Mouse (Mus musculus) forebrain, embryonic 10.5 days (tissue): ENCODE results near the gene Zfyve28. TPM values are rescaled to one million over a fixed set of nuclear protein-coding genes. Genes with fewer than 3 reads are reported as not detected.

Experiments used
- DNase-seq: peaks from one replicate; pipeline ENCODE4 v3.0.0-alpha.2; 2017; ENCODE audit warnings: low spot score; ENCODE audit errors: extremely low spot score
- H3K27ac ChIP-seq: fragments of 300-500 bp; sonication (generic); 2 replicates; pipeline ENCODE4 v1.5.1; 2016; ENCODE audit warnings: mild to moderate bottlenecking
- H3K27me3 ChIP-seq: fragments of 300-500 bp; sonication (generic); 2 replicates; pipeline ENCODE4 v1.6.1; 2016; ENCODE audit warnings: mild to moderate bottlenecking; ENCODE audit not compliant: poor library complexity, severe bottlenecking
- H3K36me3 ChIP-seq: fragments of 300-500 bp; sonication (generic); replicated peaks from 2 replicates; pipeline ENCODE4 v1.6.1; 2016; ENCODE audit warnings: mild to moderate bottlenecking, moderate library complexity
- H3K4me1 ChIP-seq: fragments of 300-500 bp; sonication (generic); 2 replicates; pipeline ENCODE4 v1.6.1; 2016
- H3K4me3 ChIP-seq: fragments of 300-500 bp; sonication (generic); 2 replicates; pipeline ENCODE4 v1.5.1; 2016; ENCODE audit warnings: mild to moderate bottlenecking, moderate library complexity
- H3K9me3 ChIP-seq: fragments of 300-500 bp; sonication (generic); 2 replicates; pipeline ENCODE4 v1.6.1; 2016; ENCODE audit warnings: mild to moderate bottlenecking, moderate library complexity
- WGBS: fragments of 180-500 bp; shearing (Covaris S2); methylation state at CpG from one replicate; pipeline ENCODE4 v1.1.7; 2016; 5-methylcytosine and 5-hydroxymethylcytosine counted together
- polyA plus RNA-seq: library from polyadenylated mRNA; unstranded; fragments of >200 nt; fragmentation: Nextera tagmentation; extraction: Ambion mirVana; gene quantifications from 2 replicates; pipeline ENCODE4 v1.2.1, GENCODE M21; 2016

The Zfyve28 gene
- polyA plus RNA-seq, 1 experiment from 2014 or later: 1.1 TPM

DNA sequence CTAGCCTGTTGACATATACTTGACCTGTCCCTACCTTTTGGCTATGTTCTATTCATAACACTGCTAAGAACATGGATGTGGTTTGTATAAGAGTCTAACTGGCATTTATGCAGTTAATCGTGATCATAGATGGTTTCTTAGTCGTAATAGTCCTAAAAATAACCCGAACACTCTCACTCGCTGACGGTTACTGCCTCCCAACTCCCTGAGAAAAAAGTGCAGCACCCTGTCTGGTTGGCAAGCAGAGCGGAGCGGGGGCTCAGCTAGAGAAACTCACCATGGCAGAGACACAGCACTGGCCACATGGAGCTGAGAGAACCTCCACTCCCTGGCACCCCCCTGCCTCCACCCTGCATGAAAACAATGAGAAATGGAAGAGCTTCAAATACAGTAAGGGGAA, 7.3 kb downstream of the Zfyve28 start:
- 91% methylated on average over 7 of the region's 7 CpGs for WGBS
- Histone ChIP-seq H3K9me3 (no peaks in the 10 kb centered on the region), H3K27ac (no peak overlapping the region), H3K36me3 (no peaks in the 10 kb centered on the region), H3K4me1 (peaks cover 18% of the 10 kb centered on the region), H3K27me3 (peaks cover 32% of the 10 kb centered on the region), H3K4me3 (no peak overlapping the region)
- no peak for DNase-seq

DNA sequence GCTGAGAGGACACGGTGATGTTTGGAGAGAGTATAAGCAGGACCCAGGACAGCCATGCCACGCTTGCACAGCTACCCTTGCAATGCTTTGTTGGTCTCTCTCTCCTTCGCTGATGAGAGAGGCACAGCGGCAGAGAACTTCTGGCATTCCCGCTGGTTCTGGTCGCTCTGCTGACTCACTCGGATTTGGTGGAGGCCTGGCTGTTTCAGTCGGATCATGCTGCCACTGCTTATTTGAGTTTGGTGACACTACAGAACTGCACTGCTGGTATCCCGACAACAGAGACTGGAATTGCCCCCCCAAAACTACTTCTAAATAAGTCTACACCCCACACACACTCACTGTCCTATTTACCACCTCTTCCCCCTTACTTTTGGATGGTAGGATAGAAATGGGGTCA, 9.0 kb downstream of the Zfyve28 start:
- H3K4me1 ChIP-seq: peaks cover 13% of the 10 kb centered on the region
- no peak overlapping the region for H3K4me3 ChIP-seq
- no peak for DNase-seq
- H3K27me3 ChIP-seq: peaks cover 15% of the 10 kb centered on the region
- H3K27ac ChIP-seq: no peak overlapping the region
- 90% methylated on average over 9 of the region's 9 CpGs for WGBS
- no peaks in the 10 kb centered on the region for H3K36me3 ChIP-seq
- no peaks in the 10 kb centered on the region for H3K9me3 ChIP-seq

DNA sequence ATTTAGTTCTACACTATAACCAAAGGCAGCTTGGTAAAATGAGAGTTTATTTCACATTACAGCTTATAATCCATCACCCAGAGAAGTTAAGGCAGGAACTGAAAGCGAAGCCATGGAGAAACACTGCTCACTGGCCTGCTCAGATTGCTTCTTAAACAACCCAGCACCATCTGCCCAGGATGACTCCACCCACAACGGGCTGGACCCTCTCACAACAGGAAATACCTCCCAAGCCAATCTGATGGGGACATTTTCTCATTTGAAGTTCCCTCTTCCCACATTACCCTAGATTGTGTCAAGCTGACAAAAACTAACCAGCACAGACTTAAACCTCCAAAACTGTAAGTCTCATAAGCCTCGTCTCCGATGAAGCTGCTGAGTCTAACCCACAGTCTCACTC, 10.2 kb downstream of the Zfyve28 start:
- no peak overlapping the region for H3K27ac ChIP-seq
- H3K4me1 ChIP-seq: peaks cover 13% of the 10 kb centered on the region
- DNase-seq: no peak
- H3K36me3 ChIP-seq: no peaks in the 10 kb centered on the region
- 86% methylated on average over 4 of the region's 4 CpGs for WGBS
- peaks cover 7% of the 10 kb centered on the region; the same call in 1 of the 2 replicates for H3K27me3 ChIP-seq
- H3K4me3 ChIP-seq: no peak overlapping the region
- no peaks in the 10 kb centered on the region for H3K9me3 ChIP-seq

DNA sequence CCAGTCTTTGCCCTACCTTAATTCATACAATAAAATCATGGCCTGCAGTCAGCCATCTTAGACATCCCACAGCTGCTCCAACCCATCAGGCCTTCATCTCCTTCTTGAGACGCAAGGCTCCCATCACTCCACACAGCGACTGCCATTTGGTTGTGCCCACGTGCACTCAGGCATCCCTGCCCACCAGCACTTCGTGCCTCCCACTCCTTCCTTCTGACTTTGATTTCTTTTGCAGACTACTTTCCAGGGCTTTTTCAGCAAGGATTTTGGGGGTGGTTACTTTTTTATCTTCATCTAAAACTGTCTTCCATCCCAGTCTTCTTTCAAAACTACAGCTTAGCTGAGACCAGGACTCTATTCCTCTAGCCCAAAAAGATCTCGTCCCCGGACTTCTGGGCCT, 11.5 kb downstream of the Zfyve28 start:
- H3K27ac ChIP-seq: no peak overlapping the region
- H3K4me3 ChIP-seq: no peak overlapping the region
- H3K9me3 ChIP-seq: no peaks in the 10 kb centered on the region
- peaks cover 4% of the 10 kb centered on the region; the same call in 1 of the 2 replicates for H3K4me1 ChIP-seq
- DNase-seq: no peak
- no peaks in the 10 kb centered on the region for H3K27me3 ChIP-seq
- no peaks in the 10 kb centered on the region for H3K36me3 ChIP-seq
- 88% methylated on average over 6 of the region's 6 CpGs for WGBS

DNA sequence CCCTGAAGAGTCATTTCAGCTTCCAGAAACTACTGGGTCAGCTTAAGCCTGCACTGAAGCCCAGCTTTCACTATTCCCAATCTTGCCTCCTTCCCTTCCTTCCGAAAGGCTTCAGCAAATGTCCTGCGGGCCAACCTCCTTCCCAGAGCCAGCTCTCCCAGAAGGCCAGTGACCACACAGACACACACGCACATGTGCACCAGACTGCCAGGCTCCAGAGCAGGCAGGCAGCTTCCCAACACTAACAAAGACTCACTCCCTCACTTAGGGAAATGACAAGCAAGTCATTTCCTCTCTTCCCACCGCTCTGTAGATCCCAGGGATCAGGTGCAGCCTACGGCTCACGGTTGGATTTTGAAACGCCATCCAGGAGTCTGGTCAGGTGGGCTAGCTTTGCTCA, 12.1 kb downstream of the Zfyve28 start:
- H3K4me1 ChIP-seq: peaks cover 4% of the 10 kb centered on the region; the same call in 1 of the 2 replicates
- H3K27ac ChIP-seq: no peak overlapping the region
- no peaks in the 10 kb centered on the region for H3K9me3 ChIP-seq
- H3K27me3 ChIP-seq: no peaks in the 10 kb centered on the region
- 89% methylated on average over 7 of the region's 7 CpGs for WGBS
- no peak overlapping the region for H3K4me3 ChIP-seq
- no peak for DNase-seq
- H3K36me3 ChIP-seq: no peaks in the 10 kb centered on the region

DNA sequence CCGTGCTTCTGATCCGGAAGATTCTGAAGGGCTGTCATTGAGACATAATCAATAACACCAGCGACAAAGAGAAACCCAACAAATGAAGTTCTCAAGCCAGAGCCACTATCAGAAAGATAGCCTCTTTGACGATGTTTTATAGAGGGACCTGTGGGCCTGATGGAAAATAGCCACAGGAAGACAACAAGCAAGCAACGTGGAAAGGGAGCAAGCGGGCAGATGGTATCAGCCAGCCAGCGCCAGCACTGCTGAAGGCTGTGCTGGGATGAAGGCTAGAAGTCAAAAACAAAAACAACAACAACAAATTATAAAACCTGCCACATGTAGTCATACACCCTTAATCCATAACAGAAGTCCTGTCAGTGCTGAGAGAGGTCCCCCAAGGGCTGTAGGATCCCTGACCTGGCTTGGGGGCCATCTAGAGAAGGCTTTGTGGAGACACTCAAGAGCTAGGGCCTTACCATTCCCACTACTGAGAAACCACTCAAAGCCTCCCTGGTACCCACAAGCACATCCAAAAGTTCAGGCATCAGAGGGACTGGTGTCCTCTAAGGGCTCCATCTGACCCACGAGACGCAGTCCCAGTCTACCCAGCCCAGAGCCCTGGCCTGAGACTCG, 13.5 kb downstream of the Zfyve28 start:
- WGBS: 91% methylated on average over 10 of the region's 10 CpGs

DNA sequence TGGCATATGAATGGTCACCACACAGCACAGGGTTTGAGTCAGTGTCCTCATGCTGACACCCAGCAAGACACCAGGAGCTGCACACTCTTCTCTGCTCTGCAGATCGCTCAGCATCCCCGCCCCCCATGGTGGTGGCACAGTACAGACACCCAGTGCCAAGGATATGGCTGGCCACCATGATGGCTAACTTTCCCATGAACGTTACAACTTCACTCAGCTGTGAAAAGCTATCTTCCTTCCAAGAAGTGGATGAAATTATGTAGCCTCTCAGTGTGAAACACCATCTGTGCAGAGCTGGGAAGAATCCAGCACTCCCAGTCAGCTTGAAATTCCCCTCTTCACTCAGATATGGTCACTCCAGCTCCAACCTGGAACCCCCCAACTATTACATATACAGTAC, 14.0 kb downstream of the Zfyve28 start:
- 83% methylated on average over 3 of the region's 3 CpGs for WGBS

More for the DNA sequence above, 13.5 kb downstream of the Zfyve28 start:
- Histone ChIP-seq H3K4me1 (peaks cover 4% of the 10 kb centered on the region; the same call in 1 of the 2 replicates), H3K27me3 (no peaks in the 10 kb centered on the region), H3K27ac (no peak overlapping the region), H3K9me3 (no peaks in the 10 kb centered on the region), H3K4me3 (no peak overlapping the region), H3K36me3 (no peaks in the 10 kb centered on the region)
- no peak for DNase-seq

DNA sequence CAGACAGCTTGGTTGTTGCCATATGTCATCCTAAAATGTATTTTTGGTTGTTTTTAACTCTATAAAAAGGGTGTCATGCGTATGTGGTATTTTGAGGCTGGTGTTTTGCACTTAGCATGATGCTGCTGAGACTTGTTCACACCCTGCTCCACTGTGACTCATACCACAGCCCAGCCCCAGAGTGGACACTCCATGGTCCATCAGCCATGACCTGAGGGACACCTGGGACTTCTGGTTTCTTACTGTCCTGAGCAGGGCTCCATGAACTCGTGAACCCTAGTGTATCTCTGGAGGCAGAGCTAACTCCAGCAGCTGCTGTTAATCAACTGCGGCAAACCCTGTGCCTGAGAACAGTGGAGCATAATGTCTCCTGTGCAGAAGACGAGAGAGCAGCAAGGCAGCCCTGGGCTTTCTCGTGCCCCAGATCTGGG, 15.0 kb downstream of the Zfyve28 start:
- Histone ChIP-seq H3K4me3 (no peak overlapping the region), H3K4me1 (peaks cover 4% of the 10 kb centered on the region; the same call in 1 of the 2 replicates), H3K27me3 (no peaks in the 10 kb centered on the region), H3K36me3 (no peaks in the 10 kb centered on the region), H3K9me3 (no peaks in the 10 kb centered on the region), H3K27ac (no peak overlapping the region)
- no peak for DNase-seq
- WGBS: 80% methylated on average over 5 of the region's 5 CpGs

More for the DNA sequence above, 14.0 kb downstream of the Zfyve28 start:
- H3K36me3 ChIP-seq: no peaks in the 10 kb centered on the region
- no peak overlapping the region for H3K4me3 ChIP-seq
- H3K27me3 ChIP-seq: no peaks in the 10 kb centered on the region
- peaks cover 4% of the 10 kb centered on the region; the same call in 1 of the 2 replicates for H3K4me1 ChIP-seq
- H3K9me3 ChIP-seq: no peaks in the 10 kb centered on the region
- H3K27ac ChIP-seq: no peak overlapping the region
- DNase-seq: no peak

DNA sequence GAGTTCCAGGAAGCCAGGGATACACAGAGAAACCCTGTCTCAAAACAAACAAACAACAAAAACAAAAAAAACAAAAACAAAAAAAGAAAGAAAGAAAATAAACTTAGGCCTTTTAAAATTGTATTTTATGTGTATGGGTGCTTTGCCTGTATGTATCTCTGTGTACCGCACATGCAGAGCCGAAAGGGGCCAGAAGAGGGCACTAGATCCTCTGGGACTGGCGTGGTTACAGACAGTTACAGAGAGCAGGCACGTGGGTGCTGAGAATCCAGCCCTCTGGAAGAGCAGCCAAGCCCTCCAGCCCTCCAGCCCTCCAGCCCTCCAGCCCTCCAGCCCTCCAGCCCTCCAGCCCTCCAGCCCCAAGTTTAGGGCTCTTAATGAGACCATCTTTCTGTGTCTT, 16.5 kb downstream of the Zfyve28 start:
- 29% methylated on average over 4 of the region's 4 CpGs for WGBS
- peak; percentile 35 for DNase-seq

DNA sequence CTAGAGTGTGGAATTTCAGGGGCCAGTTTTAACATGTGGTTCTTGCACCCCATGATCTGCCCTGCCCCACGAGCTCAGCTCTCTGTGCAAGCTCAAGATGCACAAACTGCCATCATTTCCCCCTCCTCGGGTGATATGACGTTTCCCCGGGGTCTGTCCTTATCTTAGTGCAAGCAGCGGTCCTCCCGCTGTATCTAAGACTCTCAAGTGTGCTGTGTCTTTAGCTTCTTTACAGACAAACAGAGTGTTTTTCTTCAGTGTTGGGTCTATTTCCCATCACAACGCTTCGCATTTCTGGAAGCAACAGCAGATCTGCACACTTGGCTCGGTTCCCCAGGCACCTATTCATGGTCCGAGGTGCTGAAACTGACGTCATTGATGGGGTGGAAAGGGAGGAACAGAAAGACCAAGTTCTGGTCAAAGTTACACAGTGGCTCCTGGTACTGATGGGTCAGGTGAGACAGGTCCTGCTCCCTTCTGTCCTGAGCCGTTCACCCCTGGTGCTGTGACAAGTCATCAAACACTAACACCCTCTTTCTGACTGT, 18.3 kb downstream of the Zfyve28 start:
- Histone ChIP-seq H3K27ac (no peak overlapping the region), H3K9me3 (no peaks in the 10 kb centered on the region), H3K4me1 (peaks cover 4% of the 10 kb centered on the region; the same call in 1 of the 2 replicates), H3K36me3 (no peaks in the 10 kb centered on the region), H3K27me3 (no peaks in the 10 kb centered on the region), H3K4me3 (no peak overlapping the region)
- WGBS: 78% methylated on average over 12 of the region's 12 CpGs
- DNase-seq: no peak

More for the DNA sequence above, 16.5 kb downstream of the Zfyve28 start:
- no peaks in the 10 kb centered on the region for H3K9me3 ChIP-seq
- peaks cover 4% of the 10 kb centered on the region; the same call in 1 of the 2 replicates for H3K4me1 ChIP-seq
- H3K36me3 ChIP-seq: no peaks in the 10 kb centered on the region
- H3K27ac ChIP-seq: no peak overlapping the region
- H3K27me3 ChIP-seq: no peaks in the 10 kb centered on the region
- no peak overlapping the region for H3K4me3 ChIP-seq

DNA sequence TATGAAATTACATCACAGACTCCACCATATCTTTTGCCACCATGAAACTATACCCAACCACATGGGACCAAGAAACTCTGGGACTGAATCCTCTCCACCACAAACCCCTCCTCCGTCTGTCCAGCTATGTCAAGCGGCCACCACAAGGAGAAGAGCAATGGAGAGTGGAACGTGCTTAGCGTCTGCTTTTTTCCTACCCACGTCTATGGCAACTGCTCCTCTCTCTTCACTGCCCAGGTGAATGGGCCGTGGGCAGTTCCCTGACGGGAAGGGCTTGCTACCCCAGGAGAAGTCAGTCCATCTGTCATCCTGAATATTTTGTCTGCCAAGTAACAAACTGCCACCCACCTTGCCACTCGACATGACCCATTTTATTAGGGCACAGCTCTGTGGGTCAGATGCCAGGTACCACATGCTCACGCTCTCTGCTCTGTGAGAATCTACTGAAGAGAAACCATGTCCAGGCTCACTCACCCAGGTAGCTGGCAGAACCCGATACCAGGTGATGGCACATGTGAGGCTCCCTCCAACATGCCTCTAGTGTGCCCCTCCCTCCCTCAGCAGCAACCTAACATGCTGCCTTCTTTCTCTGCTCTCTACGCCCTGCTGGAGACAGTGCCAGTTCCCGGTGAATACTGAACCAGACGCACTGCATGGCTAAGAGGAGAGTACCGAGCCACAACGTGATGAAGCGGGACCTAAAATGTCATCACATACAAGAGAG, 18.9 kb downstream of the Zfyve28 start:
- H3K27me3 ChIP-seq: no peaks in the 10 kb centered on the region
- WGBS: 89% methylated on average over 16 of the region's 16 CpGs
- peaks cover 4% of the 10 kb centered on the region; the same call in 1 of the 2 replicates for H3K4me1 ChIP-seq
- H3K27ac ChIP-seq: no peak overlapping the region
- H3K4me3 ChIP-seq: no peak overlapping the region
- DNase-seq: no peak
- no peaks in the 10 kb centered on the region for H3K9me3 ChIP-seq
- H3K36me3 ChIP-seq: no peaks in the 10 kb centered on the region

DNA sequence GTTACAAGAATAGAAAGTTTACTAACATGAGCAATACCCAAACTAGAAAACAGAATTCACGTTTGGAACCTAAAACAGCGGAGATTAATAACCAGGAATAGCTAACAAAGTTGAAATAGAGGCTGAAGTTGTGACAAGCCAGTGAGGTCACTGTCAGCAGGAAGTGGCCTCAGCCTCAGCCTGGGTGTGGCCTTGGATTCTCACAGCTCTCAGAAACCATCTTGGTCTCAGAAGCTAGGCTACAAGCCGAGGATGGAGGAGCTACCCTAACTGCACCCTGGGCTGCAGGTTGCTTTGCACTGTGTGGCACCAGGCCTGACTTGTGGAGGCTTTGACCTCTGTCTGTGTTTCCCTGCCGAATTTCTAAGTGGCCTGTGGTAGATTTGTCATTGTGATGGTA, 22.2 kb downstream of the Zfyve28 start:
- 76% methylated on average over 4 of the region's 4 CpGs for whole genome bisulfite sequencing
- Histone ChIP-seq H3K36me3 (no peaks in the 10 kb centered on the region), H3K4me3 (no peak overlapping the region), H3K27ac (no peak overlapping the region), H3K9me3 (no peaks in the 10 kb centered on the region), H3K27me3 (no peaks in the 10 kb centered on the region), H3K4me1 (no peaks in the 10 kb centered on the region)
- DNase-seq: no peak
